Mouse (Mus musculus) kidney, embryonic 14.5 days (tissue): ENCODE results near the gene Cln6. TPM values are rescaled to one million over a fixed set of nuclear protein-coding genes. Genes with fewer than 3 reads are reported as not detected.

Experiments
- ATAC-seq: fragments of 200-750 bp; cut with Nextera tagmentation; 2 replicates; pipeline ENCODE4 v1.8.0; 2017; ENCODE audit warnings: moderate number of reproducible peaks, mild to moderate bottlenecking, moderate TSS enrichment, moderate library complexity; ENCODE audit not compliant: low FRiP score, low TSS enrichment
- H3K27ac ChIP-seq: fragments of 300-500 bp; sonication (generic); 2 replicates; pipeline ENCODE4 v1.5.1; 2014; ENCODE audit warnings: low read depth, mild to moderate bottlenecking, low read length, moderate library complexity, mixed read lengths
- H3K27me3 ChIP-seq: fragments of 300-500 bp; sonication (generic); 2 replicates; pipeline ENCODE4 v1.6.1; 2014; ENCODE audit warnings: mild to moderate bottlenecking, low read length; ENCODE audit not compliant: control insufficient read depth, insufficient read depth
- H3K36me3 ChIP-seq: fragments of 300-500 bp; sonication (generic); 2 replicates; pipeline ENCODE4 v1.6.1; 2014; ENCODE audit warnings: low read length, mixed read lengths; ENCODE audit not compliant: control insufficient read depth, insufficient read depth
- H3K4me1 ChIP-seq: fragments of 300-500 bp; sonication (generic); 2 replicates; pipeline ENCODE4 v1.6.1; 2014; ENCODE audit warnings: low read length, mixed read lengths; ENCODE audit not compliant: control insufficient read depth, insufficient read depth
- H3K4me2 ChIP-seq: fragments of 300-500 bp; sonication (generic); replicated peaks from 2 replicates; pipeline ENCODE4 v1.6.1; 2014; ENCODE audit warnings: low read depth, mild to moderate bottlenecking, low read length
- H3K4me3 ChIP-seq: fragments of 300-500 bp; sonication (generic); 2 replicates; pipeline ENCODE4 v1.5.1; 2014; ENCODE audit warnings: mild to moderate bottlenecking, low read length
- H3K9ac ChIP-seq: fragments of 300-500 bp; sonication (generic); 2 replicates; pipeline ENCODE4 v1.6.1; 2014; ENCODE audit warnings: low read depth, mild to moderate bottlenecking, low read length, moderate library complexity
- H3K9me3 ChIP-seq: fragments of 300-500 bp; sonication (generic); 2 replicates; pipeline ENCODE4 v1.6.1; 2016; ENCODE audit warnings: low read length; ENCODE audit not compliant: control insufficient read depth
- WGBS: fragments of 180-500 bp; shearing (Covaris S2); extraction: QIAGEN DNeasy Blood & Tissue Kit; methylation state at CpG from one replicate; pipeline ENCODE4 v1.1.7; 2014; 5-methylcytosine and 5-hydroxymethylcytosine counted together
- polyA plus RNA-seq: library from polyadenylated mRNA; unstranded; fragments of >200 nt; fragmentation: Nextera tagmentation; extraction: Ambion mirVana; gene quantifications from 2 replicates; pipeline ENCODE4 v1.2.1, GENCODE M21; 2014

The Cln6 gene
- polyA plus RNA-seq, 1 experiment from 2014 or later: 28.2 TPM

DNA sequence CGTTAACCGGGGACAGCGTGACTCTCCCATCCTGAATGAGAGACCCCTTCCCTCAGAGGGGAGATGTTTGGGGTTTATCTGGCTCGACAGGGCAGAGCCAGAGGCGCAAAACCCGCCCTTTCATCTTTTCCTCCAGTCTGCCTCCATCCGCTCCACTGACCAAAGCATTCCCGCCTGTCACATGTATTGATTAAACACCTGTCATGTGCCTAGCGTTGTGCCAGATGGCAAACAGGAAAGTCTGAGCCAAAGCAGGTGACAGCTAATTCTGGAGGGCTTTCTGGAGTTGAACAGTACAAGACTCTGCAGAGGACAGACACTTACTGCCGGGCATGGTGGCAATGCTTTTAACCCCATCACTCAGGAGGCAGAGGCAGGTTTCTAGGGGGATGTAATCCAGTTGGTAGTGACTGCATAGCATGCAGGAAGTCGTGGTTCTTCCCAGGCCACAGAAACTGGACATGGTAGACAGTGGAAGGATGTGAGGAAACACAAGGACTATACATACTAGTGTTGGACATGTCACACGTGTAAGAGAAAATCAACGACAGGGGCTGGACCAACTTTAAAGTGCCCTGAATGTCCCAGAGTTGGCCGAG is 686 bp downstream of the Cln6 start:
- no peaks in the 10 kb centered on the region for H3K27me3 ChIP-seq
- H3K9ac ChIP-seq: peak overlapping the region; percentile 93
- H3K4me3 ChIP-seq: peak overlapping the region; percentile 76
- H3K4me1 ChIP-seq: peaks cover 14% of the 10 kb centered on the region; the same call in 1 of the 2 replicates
- H3K27ac ChIP-seq: peak overlapping the region; percentile 93
- 0 out of 2 replicates have a peak, but pooled peaks have one; percentile 3 for ATAC-seq
- WGBS: 13% methylated on average over 14 of the region's 14 CpGs
- H3K9me3 ChIP-seq: no peaks in the 10 kb centered on the region
- peak overlapping the region; percentile 88 for H3K4me2 ChIP-seq
- H3K36me3 ChIP-seq: no peaks in the 10 kb centered on the region

DNA sequence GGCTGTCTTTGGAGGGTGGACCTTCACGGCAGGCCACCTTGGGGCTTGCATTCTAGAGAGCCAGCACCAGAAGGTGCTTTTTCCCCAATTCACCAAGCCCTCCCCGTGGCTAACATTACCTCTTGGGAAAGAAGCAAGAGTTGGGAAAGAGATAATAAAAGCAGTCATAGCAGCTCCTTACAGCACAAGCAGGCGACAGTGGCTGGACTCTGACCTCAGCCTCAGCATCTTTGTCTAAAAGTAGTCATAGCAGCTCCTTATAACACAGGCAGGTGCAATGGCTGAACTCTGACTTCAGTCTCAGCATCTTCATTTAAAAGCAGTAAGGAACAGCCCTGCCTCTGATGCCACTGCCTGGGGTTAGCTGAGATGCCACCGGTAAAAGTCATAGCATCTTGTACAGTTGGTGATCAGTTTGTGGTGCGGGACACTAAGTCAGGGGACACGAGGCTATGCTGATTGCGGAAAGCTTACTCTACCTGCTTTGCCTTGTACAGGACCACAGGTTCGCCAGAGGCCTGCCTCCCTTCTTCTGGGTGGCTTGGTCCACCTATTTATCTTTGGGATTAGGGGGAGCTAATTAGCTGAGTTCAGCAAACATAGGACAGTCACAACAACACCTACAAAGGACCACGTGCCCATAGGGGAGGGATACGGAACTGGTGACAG is 4.9 kb downstream of the Cln6 start:
- Histone ChIP-seq H3K4me3 (no peak overlapping the region), H3K4me2 (no peak overlapping the region), H3K9me3 (no peaks in the 10 kb centered on the region), H3K27me3 (no peaks in the 10 kb centered on the region), H3K4me1 (peaks cover 10% of the 10 kb centered on the region), H3K36me3 (peaks cover 10% of the 10 kb centered on the region; the same call in 1 of the 2 replicates), H3K27ac (no peak overlapping the region), H3K9ac (no peak overlapping the region)
- 86% methylated on average over 10 of the region's 10 CpGs for WGBS
- no peak for ATAC-seq

DNA sequence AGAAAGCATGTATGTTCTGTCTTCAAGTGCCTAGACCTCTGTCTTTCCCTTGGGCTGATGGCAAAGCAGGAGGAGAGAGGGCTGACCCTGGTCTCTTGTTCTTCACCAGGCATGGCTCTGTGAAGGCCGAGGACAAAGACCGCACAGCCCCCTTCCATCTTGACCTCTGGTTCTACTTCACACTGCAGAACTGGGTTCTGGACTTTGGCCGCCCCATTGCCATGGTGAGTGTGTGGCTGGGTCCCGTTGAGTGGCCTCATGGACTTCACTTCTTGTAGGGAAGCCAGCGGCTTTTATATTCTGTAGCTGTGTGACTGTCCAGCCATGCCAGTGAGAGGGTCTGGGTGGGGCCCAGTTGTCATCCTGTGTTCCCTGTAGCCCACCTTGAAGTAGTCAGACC is 5.9 kb downstream of the Cln6 start:
- H3K4me2 ChIP-seq: no peak overlapping the region
- H3K4me1 ChIP-seq: peaks cover 6% of the 10 kb centered on the region
- no peak overlapping the region for H3K4me3 ChIP-seq
- no peaks in the 10 kb centered on the region for H3K9me3 ChIP-seq
- no peak overlapping the region for H3K27ac ChIP-seq
- WGBS: 93% methylated on average over 5 of the region's 5 CpGs
- no peak overlapping the region for H3K9ac ChIP-seq
- peaks cover 15% of the 10 kb centered on the region; the same call in 1 of the 2 replicates for H3K36me3 ChIP-seq
- no peaks in the 10 kb centered on the region for H3K27me3 ChIP-seq
- no peak for ATAC-seq

- H3K27ac ChIP-seq: no peak overlapping the region
- 0% methylated on average over 3 of the region's 3 CpGs for WGBS
- H3K9me3 ChIP-seq: no peaks in the 10 kb centered on the region
- peak; percentile 78 for ATAC-seq
- H3K36me3 ChIP-seq: peaks cover 27% of the 10 kb centered on the region; the same call in 1 of the 2 replicates
- H3K4me1 ChIP-seq: peaks cover 4% of the 10 kb centered on the region
- H3K4me2 ChIP-seq: no peak overlapping the region
- H3K9ac ChIP-seq: no peak overlapping the region
- no peak overlapping the region for H3K4me3 ChIP-seq
- H3K27me3 ChIP-seq: no peaks in the 10 kb centered on the region
Observed at GRCm38 (mm10) chr9:62847694-62848093, 9.1 kb downstream of the Cln6 start.

GRCm38 (mm10) chr9:62848641-62849040 is 10.1 kb downstream of the Cln6 start:
- H3K27me3 ChIP-seq: no peaks in the 10 kb centered on the region
- no peak overlapping the region for H3K9ac ChIP-seq
- H3K9me3 ChIP-seq: no peaks in the 10 kb centered on the region
- H3K27ac ChIP-seq: no peak overlapping the region
- H3K4me1 ChIP-seq: peaks cover 4% of the 10 kb centered on the region
- no peak overlapping the region for H3K4me2 ChIP-seq
- H3K4me3 ChIP-seq: no peak overlapping the region
- H3K36me3 ChIP-seq: peaks cover 27% of the 10 kb centered on the region; the same call in 1 of the 2 replicates
- whole genome bisulfite sequencing: 90% methylated on average over 3 of the region's 3 CpGs
- ATAC-seq: no peak

- Histone ChIP-seq H3K9ac (no peak overlapping the region), H3K27ac (no peak overlapping the region), H3K4me1 (peaks cover 10% of the 10 kb centered on the region), H3K27me3 (no peaks in the 10 kb centered on the region), H3K9me3 (no peaks in the 10 kb centered on the region), H3K4me2 (no peak overlapping the region), H3K4me3 (no peak overlapping the region), H3K36me3 (peaks cover 22% of the 10 kb centered on the region; the same call in 1 of the 2 replicates)
- ATAC-seq: no peak
- WGBS: 72% methylated on average over 2 of the region's 2 CpGs
Observed at GRCm38 (mm10) chr9:62851571-62851970, 13.0 kb downstream of the Cln6 start.

GRCm38 (mm10) chr9:62854483-62854882 is 15.9 kb downstream of the Cln6 start:
- H3K9me3 ChIP-seq: no peaks in the 10 kb centered on the region
- peak overlapping the region; percentile 55; the same call in 1 of the 2 replicates for H3K27ac ChIP-seq
- ATAC-seq: no peak
- H3K27me3 ChIP-seq: no peaks in the 10 kb centered on the region
- no peak overlapping the region for H3K4me3 ChIP-seq
- 35% methylated on average over 4 of the region's 4 CpGs for WGBS
- H3K4me1 ChIP-seq: peaks cover 35% of the 10 kb centered on the region
- peaks cover 12% of the 10 kb centered on the region; the same call in 1 of the 2 replicates for H3K36me3 ChIP-seq
- no peak overlapping the region for H3K9ac ChIP-seq
- no peak overlapping the region for H3K4me2 ChIP-seq

DNA sequence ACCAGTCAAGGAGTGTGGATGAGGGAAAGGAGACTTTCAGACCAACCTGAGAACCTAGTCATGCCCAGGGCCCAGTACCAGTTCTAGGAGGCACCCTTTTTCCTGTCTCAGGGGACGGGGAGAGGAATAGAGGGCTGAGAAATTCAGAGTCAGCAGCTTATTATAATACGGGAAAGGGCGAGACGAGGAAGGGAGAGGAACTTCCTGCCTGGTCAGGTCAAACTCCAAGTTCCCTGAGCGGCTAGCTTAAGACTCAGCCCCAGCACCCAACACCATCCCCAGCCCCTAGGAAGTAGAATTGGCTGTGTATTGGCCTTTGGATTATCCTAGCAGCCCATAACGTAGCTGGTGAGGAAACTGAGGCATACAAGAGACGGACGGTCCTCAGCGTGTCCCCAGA is 18.6 kb downstream of the Cln6 start:
- peak overlapping the region; percentile 32; the same call in 1 of the 2 replicates for H3K9ac ChIP-seq
- no peak for ATAC-seq
- no peaks in the 10 kb centered on the region for H3K9me3 ChIP-seq
- peaks cover 37% of the 10 kb centered on the region for H3K4me1 ChIP-seq
- H3K27me3 ChIP-seq: no peaks in the 10 kb centered on the region
- H3K27ac ChIP-seq: peak overlapping the region; percentile 93
- no peak overlapping the region for H3K4me3 ChIP-seq
- 61% methylated on average over 9 of the region's 9 CpGs for WGBS
- no peaks in the 10 kb centered on the region for H3K36me3 ChIP-seq
- peak overlapping the region; percentile 41 for H3K4me2 ChIP-seq

DNA sequence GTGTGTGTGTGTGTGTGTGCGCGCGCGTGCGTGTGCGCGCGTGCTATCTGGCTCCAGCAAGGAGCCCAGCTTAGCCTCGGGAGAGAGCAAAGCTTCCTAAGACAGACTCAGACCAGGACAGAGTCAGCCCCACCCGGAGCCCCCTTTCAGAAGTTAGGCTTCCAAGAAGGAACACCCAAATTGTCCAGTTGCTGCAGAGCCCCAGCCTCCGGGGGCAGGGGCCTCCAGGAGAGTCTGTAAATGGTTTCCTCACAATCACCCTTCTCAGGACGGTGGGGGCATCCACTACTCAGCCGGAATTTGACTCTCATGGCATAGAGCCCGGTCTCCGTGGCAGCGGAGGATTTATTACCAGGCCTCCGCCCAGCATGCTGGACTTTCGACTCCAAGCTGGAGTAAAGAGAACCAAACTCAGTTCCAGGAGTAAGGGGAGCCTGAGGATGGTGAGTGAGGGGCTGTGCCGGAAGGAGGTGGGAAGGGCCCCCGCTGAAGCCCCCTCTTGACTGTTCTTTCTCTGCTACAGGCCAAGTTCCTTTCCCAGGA is 19.2 kb downstream of the Cln6 start, which contains the start of gene Calml4:
TSS of gene Calml4 (plus strand) at position 362 of the 543 bp plus-strand sequence.
- peaks cover 37% of the 10 kb centered on the region for H3K4me1 ChIP-seq
- H3K27me3 ChIP-seq: no peaks in the 10 kb centered on the region
- H3K4me2 ChIP-seq: peak within 1 kb of the TSS; percentile 41
- WGBS: 30% methylated on average over 20 of the region's 20 CpGs
- H3K9ac ChIP-seq: peak within 1 kb of the TSS; percentile 32
- peak within 1 kb of the TSS; percentile 93 for H3K27ac ChIP-seq
- peak within 1 kb of the TSS; percentile 22; the same call in 1 of the 2 replicates for H3K4me3 ChIP-seq
- peak; percentile 82 for ATAC-seq
- H3K36me3 ChIP-seq: no peaks in the 10 kb centered on the region
- no peaks in the 10 kb centered on the region for H3K9me3 ChIP-seq
